Mouse (Mus musculus) B cell, adult 2 months (primary cell): ENCODE measurements around the gene Col15a1.

ENCODE experiments used
- DNase-seq, 2 experiments: peaks; one replicate each; pipeline ENCODE4 v3.0.0; 2022

The Col15a1 gene

GRCm38 (mm10) chr4:47231322-47231721 lies 23.4 kb downstream of the Col15a1 start:
- no peak for DNase-seq

GRCm38 (mm10) chr4:47233192-47233835 lies 25.4 kb downstream of the Col15a1 start:
- DNase-seq = no peak

- peak; percentile 75 to 77 for DNase-seq
Measured at GRCm38 (mm10) chr4:47234667-47235267, 26.8 kb downstream of the Col15a1 start.

- DNase-seq = no peak
Measured at GRCm38 (mm10) chr4:47235312-47235711, 27.4 kb downstream of the Col15a1 start.

- DNase-seq = no peak
Measured at GRCm38 (mm10) chr4:47236104-47236503, 28.1 kb downstream of the Col15a1 start.

- DNase-seq = no peak
Measured at GRCm38 (mm10) chr4:47237220-47237619, 29.3 kb downstream of the Col15a1 start.

GRCm38 (mm10) chr4:47239114-47239513 lies 31.2 kb downstream of the Col15a1 start:
- no peak for DNase-seq

GRCm38 (mm10) chr4:47240901-47241300 lies 32.9 kb downstream of the Col15a1 start:
- no peak for DNase-seq

- DNase-seq = no peak
Measured at GRCm38 (mm10) chr4:47242127-47242526, 34.2 kb downstream of the Col15a1 start.

- DNase-seq = no peak
Measured at GRCm38 (mm10) chr4:47244651-47245050, 36.7 kb downstream of the Col15a1 start.

GRCm38 (mm10) chr4:47245621-47246020 lies 37.7 kb downstream of the Col15a1 start:
- no peak for DNase-seq

- peak in 1 of 2 experiments; percentile 15 for DNase-seq
Measured at GRCm38 (mm10) chr4:47246811-47247210, 38.9 kb downstream of the Col15a1 start.

GRCm38 (mm10) chr4:47247574-47247973 lies 39.6 kb downstream of the Col15a1 start:
- no peak for DNase-seq

GRCm38 (mm10) chr4:47249193-47249592 lies 41.2 kb downstream of the Col15a1 start:
- no peak for DNase-seq

- DNase-seq = peak; percentile 93 to 95
Measured at GRCm38 (mm10) chr4:47251069-47251468, 43.1 kb downstream of the Col15a1 start.

GRCm38 (mm10) chr4:47251693-47252435 lies 43.9 kb downstream of the Col15a1 start:
- DNase-seq = no peak

- DNase-seq = peak; percentile 15 to 19
Measured at GRCm38 (mm10) chr4:47252627-47253026, 44.7 kb downstream of the Col15a1 start.

GRCm38 (mm10) chr4:47255641-47256040 lies 47.7 kb downstream of the Col15a1 start:
- peak; percentile 88 for DNase-seq

GRCm38 (mm10) chr4:47258201-47258600 lies 50.2 kb downstream of the Col15a1 start:
- no peak for DNase-seq

- DNase-seq = no peak
Measured at GRCm38 (mm10) chr4:47261049-47261448, 53.1 kb downstream of the Col15a1 start.

GRCm38 (mm10) chr4:47261919-47262318 lies 54.0 kb downstream of the Col15a1 start:
- DNase-seq = no peak

GRCm38 (mm10) chr4:47265555-47265954 lies 57.6 kb downstream of the Col15a1 start:
- DNase-seq = no peak

- DNase-seq = no peak
Measured at GRCm38 (mm10) chr4:47272452-47273130, 64.6 kb downstream of the Col15a1 start.
